In the genomic region with DNA sequence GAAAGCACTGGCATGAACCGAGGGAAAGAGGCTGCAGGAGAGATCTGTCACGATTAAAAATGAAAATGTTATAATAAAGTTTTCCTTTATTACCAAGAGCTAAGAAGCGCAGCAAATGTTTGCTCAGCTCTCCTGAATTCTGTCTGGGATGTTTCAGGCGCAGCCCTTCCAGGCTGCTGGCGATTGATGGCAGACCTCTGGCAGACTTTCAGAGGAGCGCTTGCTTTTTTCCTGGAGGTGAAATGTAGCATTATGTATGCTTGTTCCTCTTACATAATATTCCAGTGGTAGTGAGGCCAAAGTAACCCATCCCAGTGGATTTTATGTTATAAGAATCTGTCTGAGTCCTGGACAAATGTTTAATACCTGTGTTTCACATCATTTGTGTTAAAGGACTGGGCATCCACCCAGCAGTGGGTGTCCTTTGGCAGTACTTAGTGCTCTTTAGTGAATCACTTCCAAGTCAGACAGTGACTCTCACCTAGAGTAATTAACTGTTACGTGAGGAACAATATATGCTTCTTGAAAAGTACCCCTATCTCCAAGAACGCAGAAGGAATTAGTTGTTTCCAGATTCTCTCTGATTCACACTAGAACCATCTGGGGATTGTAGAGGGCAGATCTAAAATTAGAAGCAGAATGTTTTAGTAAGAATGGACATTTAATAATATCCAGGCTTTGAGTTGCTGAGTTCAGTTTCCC, we compare ENCODE assay signal across 20 mouse cellular contexts. TPM values are rescaled to one million over a fixed set of nuclear protein-coding genes. Genes with fewer than 3 reads are reported as not detected.
A peak's percentile ranks its signal among the peaks of the same experiment; 100 is the strongest.
DNase-seq lines count a peak whose midpoint lies in the region; ATAC-seq and TF ChIP-seq lines count a peak whose summit lies in the region.
"Had no signal": no experiment of that assay in that cellular context is flagged by ENCODE, and none has a peak within 500 bp of the region (broad histone marks: within the 10 kb centered on the region; RNA-seq: fewer than 3 reads in every experiment).

No protein-coding gene starts in this region.

- WGBS in lung, embryonic 14.5 days, result 60% methylated on average over 8 of the region's 8 CpGs
- 73% methylated on average over 8 of the region's 8 CpGs for WGBS in lung, adult 2 months
- 57% methylated on average over 8 of the region's 8 CpGs for WGBS in embryonic facial prominence, embryonic 15.5 days
- WGBS in stomach, embryonic 15.5 days, result 69% methylated on average over 8 of the region's 8 CpGs

- ATAC-seq in lung, embryonic 14.5 days (ENCODE audit: insufficient read depth), result peak; percentile 63
- ATAC-seq in Patski, result peak; percentile 31
- no peak for ATAC-seq in embryonic facial prominence, embryonic 15.5 days (ENCODE audit: insufficient number of reproducible peaks, low FRiP score, low TSS enrichment, low read depth)
- ATAC-seq in stomach, embryonic 15.5 days (ENCODE audit: insufficient read depth, low FRiP score, low read depth), result peak; percentile 14; the same call in 1 of the 2 replicates
- ATAC-seq: forebrain, embryonic 15.5 days; inflammation-experienced regulatory T-cells, adult 6 months; midbrain, embryonic 16.5 days had no signal

- no peaks in the 10 kb centered on the region for H3K27me3 ChIP-seq in lung, embryonic 14.5 days (ENCODE audit: insufficient read depth, low read length)
- no peaks in the 10 kb centered on the region for H3K27me3 ChIP-seq in Patski
- no peaks in the 10 kb centered on the region for H3K27me3 ChIP-seq in embryonic facial prominence, embryonic 15.5 days
- no peaks in the 10 kb centered on the region for H3K27me3 ChIP-seq in stomach, embryonic 15.5 days (replicated peaks)
- H3K27me3 ChIP-seq: embryonic facial prominence, embryonic 12.5 days; forebrain, embryonic 15.5 days; hindbrain, embryonic 12.5 days; limb, embryonic 12.5 days; liver, embryonic 15.5 days had no signal

- no peak overlapping the region for H3K4me3 ChIP-seq in lung, embryonic 14.5 days (ENCODE audit: low read depth, low read length)
- no peak overlapping the region for H3K4me3 ChIP-seq in lung, adult 2 months (replicated peaks; ENCODE audit: extremely low read depth, low read depth, low read length)
- H3K4me3 ChIP-seq in embryonic facial prominence, embryonic 15.5 days (replicated peaks), result no peak overlapping the region
- H3K4me3 ChIP-seq in stomach, embryonic 15.5 days (replicated peaks), result no peak overlapping the region
- H3K4me3 ChIP-seq: embryonic facial prominence, embryonic 12.5 days; forebrain, embryonic 15.5 days; hindbrain, embryonic 12.5 days; left cerebral cortex, adult 2 months; limb, embryonic 12.5 days; liver, embryonic 15.5 days had no signal

- TF ChIP-seq POLR2A in lung, adult 2 months (IDR thresholded peaks at IDR 0.05; ENCODE audit: borderline replicate concordance, extremely low read depth, low read depth, low read length), result no peak

- DNase-seq in lung, embryonic 14.5 days, result peak; percentile 75
- no peak for DNase-seq in lung, adult 2 months
- DNase-seq in Patski (ENCODE audit: low read depth, low spot score), result peak; percentile 35
- no peak for DNase-seq in B cell, adult 2 months
- DNase-seq in spleen, adult 12 weeks (ENCODE audit: low spot score), result no peak
- DNase-seq: adrenal gland, postnatal 14 days; cerebellum, adult 18-20 months; cerebellum, postnatal 36 days; thymus, postnatal 4 days had no signal

- CTCF ChIA-PET in Patski (lab: Charles Lee), result no interaction called here

- no peaks in the 10 kb centered on the region for H3K9me3 ChIP-seq in lung, embryonic 14.5 days (ENCODE audit: low read depth, low read length)
- no peaks in the 10 kb centered on the region for H3K9me3 ChIP-seq in embryonic facial prominence, embryonic 15.5 days (replicated peaks)
- H3K9me3 ChIP-seq in stomach, embryonic 15.5 days, result no peaks in the 10 kb centered on the region
- H3K9me3 ChIP-seq: embryonic facial prominence, embryonic 12.5 days; forebrain, embryonic 15.5 days; hindbrain, embryonic 12.5 days; limb, embryonic 12.5 days; liver, embryonic 15.5 days had no signal

- peaks cover 74% of the 10 kb centered on the region for H3K36me3 ChIP-seq in lung, embryonic 14.5 days (ENCODE audit: insufficient read depth)
- peaks cover 42% of the 10 kb centered on the region for H3K36me3 ChIP-seq in embryonic facial prominence, embryonic 15.5 days
- H3K36me3 ChIP-seq in stomach, embryonic 15.5 days, result peaks cover 18% of the 10 kb centered on the region

- no peak for TF ChIP-seq CTCF in lung, embryonic 14.5 days (IDR thresholded peaks at IDR 0.05; ENCODE audit: low read depth)
- no peak for TF ChIP-seq CTCF in lung, adult 2 months (IDR thresholded peaks at IDR 0.05; ENCODE audit: insufficient read depth, low read length)
- no peak for TF ChIP-seq CTCF in Patski (IDR thresholded peaks at IDR 0.05)

- POLR2A ChIA-PET in Patski (lab: Charles Lee), result no interaction called here

- H3K27ac ChIP-seq in lung, embryonic 14.5 days (ENCODE audit: low read depth), result peak overlapping the region; percentile 30; the same call in 1 of the 2 replicates
- peak overlapping the region; percentile 73 for H3K27ac ChIP-seq in embryonic facial prominence, embryonic 15.5 days (replicated peaks)
- H3K27ac ChIP-seq in stomach, embryonic 15.5 days, result peak overlapping the region; percentile 36
- H3K27ac ChIP-seq: embryonic facial prominence, embryonic 12.5 days; forebrain, embryonic 15.5 days; hindbrain, embryonic 12.5 days; kidney, postnatal 0 days; left cerebral cortex, adult 2 months; limb, embryonic 12.5 days; liver, embryonic 15.5 days had no signal

- in situ Hi-C loops in Patski (cut with MboI; ENCODE audit: low pct_unique_long_range_greater_than_20kb), result no loop called here

- no peak overlapping the region for H3K9ac ChIP-seq in lung, embryonic 14.5 days
- H3K9ac ChIP-seq in embryonic facial prominence, embryonic 15.5 days, result no peak overlapping the region
- no peak overlapping the region for H3K9ac ChIP-seq in stomach, embryonic 15.5 days
- H3K9ac ChIP-seq: embryonic facial prominence, embryonic 12.5 days; forebrain, embryonic 15.5 days; hindbrain, embryonic 12.5 days; limb, embryonic 12.5 days; liver, embryonic 15.5 days had no signal

- H3K4me1 ChIP-seq in lung, embryonic 14.5 days (ENCODE audit: insufficient read depth), result no peaks in the 10 kb centered on the region
- H3K4me1 ChIP-seq in lung, adult 2 months (ENCODE audit: control insufficient read depth, insufficient read depth, low read length), result no peaks in the 10 kb centered on the region
- peaks cover 10% of the 10 kb centered on the region for H3K4me1 ChIP-seq in embryonic facial prominence, embryonic 15.5 days
- no peaks in the 10 kb centered on the region for H3K4me1 ChIP-seq in stomach, embryonic 15.5 days
- H3K4me1 ChIP-seq: embryonic facial prominence, embryonic 12.5 days; forebrain, embryonic 15.5 days; hindbrain, embryonic 12.5 days; limb, embryonic 12.5 days; liver, embryonic 15.5 days had no signal

- H3K4me2 ChIP-seq in lung, embryonic 14.5 days, result no peak overlapping the region
- H3K4me2 ChIP-seq in embryonic facial prominence, embryonic 15.5 days (replicated peaks), result no peak overlapping the region
- no peak overlapping the region for H3K4me2 ChIP-seq in stomach, embryonic 15.5 days
- H3K4me2 ChIP-seq: embryonic facial prominence, embryonic 12.5 days; forebrain, embryonic 15.5 days; hindbrain, embryonic 12.5 days; limb, embryonic 12.5 days; liver, embryonic 15.5 days had no signal

RNA-seq across cellular contexts. Expression of gene Adpgk, which starts 19.4 kb away (rescaled TPM):
- polyA plus RNA-seq in lung, embryonic 14.5 days (2014; fragmentation: Nextera tagmentation; extraction: Ambion mirVana), result 56.8 and 57.0 TPM in 2 replicates
- polyA plus RNA-seq in lung, adult 2 months (2012; rRNA removed), result 10.6 and 13.8 TPM in 2 replicates
- polyA plus RNA-seq in Patski (2021), result 32.6 TPM
- polyA plus RNA-seq in embryonic facial prominence, embryonic 15.5 days (2015; fragmentation: Nextera tagmentation; extraction: Ambion mirVana), result 41.2 and 45.7 TPM in 2 replicates
- 32.0 and 39.0 TPM in 2 replicates for polyA plus RNA-seq in stomach, embryonic 15.5 days (2015; fragmentation: Nextera tagmentation; extraction: Ambion mirVana)

RNA-seq across cellular contexts. Expression of gene Bbs4, which starts 42.6 kb away (rescaled TPM):
- 10.5 and 12.3 TPM in 2 replicates for polyA plus RNA-seq in lung, embryonic 14.5 days (2014; fragmentation: Nextera tagmentation; extraction: Ambion mirVana)
- polyA plus RNA-seq in lung, adult 2 months (2012; rRNA removed), result 3.4 and 3.5 TPM in 2 replicates
- 11.2 TPM for polyA plus RNA-seq in Patski (2021)
- 18.8 and 22.1 TPM in 2 replicates for polyA plus RNA-seq in embryonic facial prominence, embryonic 15.5 days (2015; fragmentation: Nextera tagmentation; extraction: Ambion mirVana)
- polyA plus RNA-seq in stomach, embryonic 15.5 days (2015; fragmentation: Nextera tagmentation; extraction: Ambion mirVana), result 10.3 and 11.5 TPM in 2 replicates

Comparison
In these comparisons a context has a peak if more than half of its experiments do, and no peak if none do; other contexts are left out.
1. DNase-seq: peak in lung, embryonic 14.5 days (single experiment) and Patski (single experiment); none in lung, adult 2 months (single experiment), B cell, adult 2 months (0 of 2) and spleen, adult 12 weeks (single experiment).
2. Peak in every context shown above with its lines, with median percentiles within 50 percentile points of each other: H3K27ac ChIP-seq.